Mouse (Mus musculus): ENCODE data around the gene Itprid2. TPM values are rescaled to one million over a fixed set of nuclear protein-coding genes. Genes with fewer than 3 reads are reported as not detected.

The Itprid2 gene
- total RNA-seq, 2 experiments from 2014 or later: 15.0 to 17.0 TPM

- DNase-seq: no peak
Measured at GRCm38 (mm10) chr2:79647728-79648127, 12.6 kb downstream of the Itprid2 start.

DNA sequence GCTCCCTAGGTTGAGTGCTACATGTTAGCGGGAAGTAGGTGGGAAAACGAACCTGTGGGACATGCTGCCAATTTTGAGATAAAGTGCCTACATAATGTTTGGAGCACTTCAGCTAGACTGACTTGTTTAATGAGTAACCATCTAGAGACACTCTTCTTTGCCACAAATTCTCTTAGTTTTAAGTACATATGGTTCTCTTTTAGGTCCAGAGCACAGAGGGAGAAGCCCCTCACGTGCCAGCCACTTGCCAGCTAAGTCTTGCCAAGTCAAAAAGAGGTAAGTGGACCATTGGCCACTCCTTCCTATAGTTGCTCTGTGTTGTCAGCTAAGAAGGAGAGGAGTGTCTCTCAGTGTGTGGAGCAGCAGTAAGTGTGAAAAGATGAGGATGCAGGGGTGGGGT lies 16.0 kb downstream of the Itprid2 start:
- no peak for DNase-seq

DNA sequence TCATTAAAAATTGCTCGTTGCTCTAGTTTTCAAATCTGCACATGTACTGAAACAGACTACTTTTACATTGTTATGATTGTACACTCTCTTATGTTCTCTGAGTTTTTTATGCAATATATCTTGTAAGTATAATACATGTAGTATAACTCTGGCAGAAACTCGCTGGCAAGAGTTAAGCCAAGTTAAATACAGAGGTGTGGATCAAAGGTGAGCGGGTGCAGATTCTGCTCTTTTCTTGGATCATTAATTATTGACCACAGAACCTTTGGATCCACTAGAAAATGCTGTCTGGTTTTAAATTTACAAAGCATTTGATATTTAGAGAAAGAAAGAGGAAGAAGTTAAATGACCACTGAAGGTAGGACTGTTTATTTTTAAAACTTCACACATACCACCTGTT lies 16.5 kb downstream of the Itprid2 start:
- DNase-seq: no peak

DNA sequence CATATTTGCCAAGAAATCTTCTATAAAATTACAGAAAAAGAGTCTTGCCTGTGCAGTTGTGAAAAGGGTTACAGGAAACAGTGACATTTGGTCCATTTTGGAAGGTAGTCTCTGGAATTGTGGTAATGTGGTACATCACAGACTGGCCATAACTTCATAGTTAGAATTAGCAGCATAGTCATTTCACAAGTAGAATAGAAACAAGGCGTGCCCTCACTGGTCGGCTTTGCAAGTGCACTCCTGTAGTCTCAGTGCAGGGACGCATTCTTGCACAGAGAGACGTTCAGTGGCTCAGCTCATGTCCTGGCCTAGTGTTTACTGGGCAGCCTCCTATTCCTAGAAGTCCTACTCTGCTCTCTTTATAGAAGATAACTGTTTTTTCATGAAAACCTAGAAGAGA lies 17.4 kb downstream of the Itprid2 start:
- DNase-seq: no peak

- DNase-seq: no peak
Measured at GRCm38 (mm10) chr2:79653093-79653808, 18.1 kb downstream of the Itprid2 start.

DNA sequence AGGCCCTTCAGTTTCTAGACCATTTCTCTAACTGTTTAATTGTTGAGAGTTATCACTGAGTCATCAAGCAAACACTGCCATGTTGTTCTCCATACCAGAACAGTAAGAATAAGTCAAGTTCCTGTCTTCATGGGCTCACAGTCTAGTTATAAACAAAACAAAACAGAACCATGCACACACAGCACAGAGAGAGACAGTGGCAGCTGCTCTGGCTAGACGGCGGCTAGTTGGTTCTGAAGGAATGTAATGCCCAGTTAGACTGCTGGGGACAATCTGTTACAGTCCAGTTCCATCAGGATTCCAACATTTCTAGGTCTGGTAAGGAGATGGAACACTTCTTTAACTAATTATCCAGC lies 18.6 kb downstream of the Itprid2 start:
- no peak for DNase-seq

GRCm38 (mm10) chr2:79657062-79657461 lies 21.9 kb downstream of the Itprid2 start:
- no peak for DNase-seq

DNA sequence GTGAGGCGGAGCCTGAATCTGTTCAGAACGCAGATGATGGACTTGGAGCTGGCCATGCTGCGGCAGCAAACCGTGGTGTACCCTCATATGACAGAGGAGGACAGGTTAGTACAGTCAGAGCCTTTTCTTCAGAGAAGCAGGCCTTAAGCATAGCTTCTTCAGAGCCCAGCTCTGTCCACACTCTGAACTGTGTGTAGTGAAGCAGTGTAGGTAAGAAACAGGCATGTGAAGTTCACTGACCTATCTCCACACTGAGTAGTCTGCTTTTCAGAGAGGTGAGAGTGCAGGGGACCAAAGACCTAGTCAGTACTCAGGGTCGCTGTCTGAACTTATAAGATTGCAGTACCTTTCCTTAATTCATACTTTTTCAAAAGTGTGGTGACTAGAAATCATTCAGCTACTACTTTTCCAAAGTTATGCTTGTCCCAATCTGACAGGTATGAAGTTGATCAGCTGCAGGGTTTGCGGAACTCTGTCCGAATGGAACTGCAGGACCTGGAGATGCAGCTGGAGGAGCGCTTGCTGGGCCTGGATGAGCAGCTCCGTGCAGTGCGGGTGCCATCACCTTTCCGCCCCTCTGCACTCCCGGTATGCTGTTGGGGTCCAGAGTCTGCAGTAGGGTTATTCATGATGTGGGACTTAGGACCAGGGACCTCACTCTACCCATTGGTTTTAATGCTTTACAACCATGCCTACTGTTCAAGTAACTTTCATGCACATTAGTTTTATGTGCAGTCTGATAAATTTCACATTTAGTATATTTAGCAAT lies 25.4 kb downstream of the Itprid2 start:
- DNase-seq: no peak

- no peak for DNase-seq
Measured at GRCm38 (mm10) chr2:79661486-79662104, 26.4 kb downstream of the Itprid2 start.

DNA sequence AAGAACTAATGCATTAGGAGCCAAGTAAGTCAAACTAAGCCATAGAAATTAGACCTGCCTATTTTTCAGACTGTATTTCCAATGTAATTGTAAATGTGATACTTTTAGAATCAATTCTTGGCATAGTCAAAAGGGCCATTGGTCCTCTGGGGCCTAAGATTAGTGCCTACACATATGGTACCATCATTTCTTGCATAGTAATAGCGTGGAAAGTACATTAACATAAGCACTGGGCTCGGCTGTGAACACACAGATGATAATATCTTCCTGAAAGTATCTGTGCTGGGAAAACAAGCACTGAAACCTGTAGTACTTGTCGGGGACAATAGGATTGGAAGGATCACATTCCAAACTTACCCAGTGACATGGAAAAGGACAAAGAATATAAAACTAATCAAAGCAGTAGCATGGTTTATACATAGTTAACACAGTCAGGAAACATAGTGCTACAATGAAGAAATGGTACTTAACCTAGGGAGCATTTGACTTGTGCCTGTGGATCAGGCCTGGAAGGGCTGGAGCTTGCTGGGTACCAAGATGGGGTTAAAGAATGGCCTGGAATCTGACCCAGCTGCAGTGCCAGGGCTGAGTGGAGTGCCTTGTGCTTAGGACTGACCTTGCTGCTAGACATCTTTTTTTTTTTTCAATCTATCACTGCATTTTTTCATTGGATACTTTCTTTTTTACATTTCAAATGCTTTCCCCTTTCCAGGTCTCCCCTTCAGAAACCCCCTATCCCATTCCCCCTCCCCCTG lies 29.6 kb downstream of the Itprid2 start:
- no peak for DNase-seq

GRCm38 (mm10) chr2:79665492-79665891 lies 30.3 kb downstream of the Itprid2 start:
- no peak for DNase-seq

- DNase-seq: no peak
Measured at GRCm38 (mm10) chr2:79675266-79675665, 40.1 kb downstream of the Itprid2 start.

DNA sequence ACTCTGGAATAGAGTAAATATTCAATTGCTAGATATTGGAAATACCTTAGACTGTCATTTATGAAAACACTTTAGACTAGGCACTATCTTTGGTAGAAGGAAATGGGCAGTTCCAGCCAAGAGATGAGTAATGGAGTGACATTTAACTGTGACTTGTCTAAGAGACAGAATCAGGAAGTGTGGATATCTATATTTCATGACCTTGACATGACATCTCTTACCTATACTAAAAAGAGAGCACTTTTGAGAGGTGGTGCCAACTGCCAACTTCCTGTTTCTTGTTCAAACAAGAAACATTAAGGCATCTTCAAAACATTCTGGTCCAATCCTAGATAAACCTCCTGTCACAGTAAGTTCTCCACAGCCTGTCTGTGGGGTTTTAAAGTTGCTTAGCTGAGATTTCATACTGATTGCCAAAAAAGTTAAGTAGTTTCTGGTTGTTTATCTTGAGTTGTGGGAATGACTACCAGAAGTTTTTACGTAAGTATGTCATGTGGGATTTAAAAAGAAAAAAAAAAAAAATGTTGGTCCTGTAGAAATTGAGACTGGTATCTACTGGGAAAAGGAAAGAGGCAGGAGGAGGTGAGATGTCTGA lies 42.6 kb downstream of the Itprid2 start:
- DNase-seq: no peak

- no peak for DNase-seq
Measured at GRCm38 (mm10) chr2:79681672-79682071, 46.5 kb downstream of the Itprid2 start.

GRCm38 (mm10) chr2:79683258-79683657 lies 48.1 kb downstream of the Itprid2 start:
- DNase-seq: no peak

GRCm38 (mm10) chr2:79690838-79691237 lies 55.7 kb downstream of the Itprid2 start:
- no peak for DNase-seq

DNA sequence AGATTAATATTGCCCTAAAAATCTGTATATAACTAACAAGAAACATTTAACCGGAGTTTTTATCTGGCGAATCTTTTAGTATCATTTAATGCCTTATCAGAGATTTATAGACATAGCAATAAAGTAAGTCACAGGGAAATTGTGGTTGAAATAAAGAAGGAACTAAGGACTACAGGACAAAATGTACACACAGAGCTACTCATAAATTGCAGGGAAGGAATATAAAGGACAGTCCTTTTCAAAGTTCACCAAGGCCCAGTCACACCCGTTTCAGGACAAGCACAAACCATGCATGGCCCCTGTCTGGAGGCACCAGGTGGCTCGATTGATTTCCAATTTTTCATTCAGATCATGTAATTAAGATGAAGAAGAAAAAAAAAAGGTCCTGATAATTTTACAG lies 60.0 kb downstream of the Itprid2 start:
- no peak for DNase-seq

- no peak for DNase-seq
Measured at GRCm38 (mm10) chr2:79695939-79696338, 60.8 kb downstream of the Itprid2 start.

DNA sequence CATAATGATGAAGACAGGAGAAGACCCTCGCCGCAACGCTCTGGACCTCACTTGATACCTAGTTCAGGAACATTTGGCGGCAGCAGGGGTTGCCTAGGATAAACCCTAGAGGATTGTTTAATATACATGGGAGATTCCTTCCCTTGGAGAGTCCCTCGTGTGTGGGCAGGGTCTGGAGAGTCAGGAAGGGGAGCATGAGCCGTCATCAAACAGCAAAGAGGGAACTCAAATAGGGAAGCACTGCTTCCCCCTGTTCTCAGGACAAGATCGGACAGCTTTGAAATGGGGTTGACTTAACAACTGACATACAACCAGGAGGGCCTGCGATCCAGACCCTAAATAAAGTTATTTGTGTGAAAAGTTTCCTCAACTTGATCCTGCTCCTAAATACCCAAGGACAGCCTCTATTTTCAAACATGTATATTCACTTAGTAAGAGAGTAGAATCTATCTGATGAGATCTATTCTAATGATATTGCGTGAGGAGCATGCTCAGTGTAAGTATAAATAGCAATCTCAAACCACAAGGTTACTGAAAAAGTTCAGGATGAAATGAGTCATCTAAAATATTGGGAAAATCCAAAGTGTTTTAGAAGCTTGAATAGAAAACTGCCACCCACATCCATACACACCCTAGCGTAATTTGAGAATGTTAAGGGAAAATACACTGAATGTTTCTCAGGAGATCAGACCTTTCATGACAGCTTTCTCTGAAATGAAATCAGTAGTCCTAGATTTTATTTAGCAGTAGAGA lies 61.5 kb downstream of the Itprid2 start:
- no peak for DNase-seq

DNA sequence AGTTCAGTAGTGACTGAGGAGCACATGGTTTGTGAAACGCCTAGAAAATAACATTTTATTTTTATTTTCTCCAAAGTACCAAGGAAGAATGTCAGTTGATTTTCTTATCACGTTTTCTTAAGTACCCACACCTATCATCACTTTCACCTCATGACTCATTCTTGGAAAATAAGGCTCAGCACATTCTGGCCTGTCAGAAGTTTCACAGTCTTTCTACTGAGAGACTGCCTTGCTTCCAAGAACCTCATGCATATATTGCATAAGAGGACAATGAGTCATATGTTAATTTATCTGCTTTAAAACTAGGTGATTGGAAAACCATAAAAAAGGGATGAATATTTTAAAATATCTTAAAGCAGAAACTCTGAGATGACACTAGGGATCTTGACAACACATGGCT lies 63.0 kb downstream of the Itprid2 start:
- no peak for DNase-seq

GRCm38 (mm10) chr2:79704773-79705172 lies 69.6 kb downstream of the Itprid2 start:
- no peak for DNase-seq

- DNase-seq: no peak
Measured at GRCm38 (mm10) chr2:79707575-79707974, 72.4 kb downstream of the Itprid2 start, which contains the start of gene Ppp1r1c. TSS of gene Ppp1r1c (plus strand) at chr2:79707780.

Measured in gastrocnemius, postnatal 10 days (tissue).